8 mouse cellular contexts compared by ENCODE assay signal in genomic region chr2:110362432-110363283, GRCm38 (mm10). TPM values are rescaled to one million over a fixed set of nuclear protein-coding genes. Genes with fewer than 3 reads are reported as not detected.
DNase-seq lines count a peak whose midpoint lies in the region; ATAC-seq lines count a peak whose summit lies in the region.

Gene Fibin (minus strand): TSS chr2:110363183.

- H3K36me3 ChIP-seq in embryonic facial prominence, embryonic 15.5 days: no peaks in the 10 kb centered on the region
- H3K36me3 ChIP-seq in heart, embryonic 10.5 days: no peaks in the 10 kb centered on the region
- H3K36me3 ChIP-seq in limb, embryonic 13.5 days: no peaks in the 10 kb centered on the region
- H3K36me3 ChIP-seq in midbrain, embryonic 16.5 days (ENCODE audit: control insufficient read depth, insufficient read depth, low read length): no peaks in the 10 kb centered on the region

- ATAC-seq in embryonic facial prominence, embryonic 15.5 days (ENCODE audit: insufficient number of reproducible peaks, low FRiP score, low TSS enrichment, low read depth): peak; percentile 83
- peak; percentile 90 for ATAC-seq in limb, embryonic 13.5 days (ENCODE audit: low FRiP score, low read depth)
- peak; percentile 90 for ATAC-seq in midbrain, embryonic 16.5 days
- no peak for ATAC-seq in megakaryocyte progenitor cell, adult 5-6 weeks (replicated peaks; ENCODE audit: poor library complexity)

- peaks cover 4% of the 10 kb centered on the region; the same call in 1 of the 2 replicates for H3K4me1 ChIP-seq in embryonic facial prominence, embryonic 15.5 days
- 0 out of 2 replicates have a peak, but pooled peaks cover 4% of the 10 kb centered on the region for H3K4me1 ChIP-seq in heart, embryonic 10.5 days
- peaks cover 10% of the 10 kb centered on the region for H3K4me1 ChIP-seq in limb, embryonic 13.5 days
- no peaks in the 10 kb centered on the region for H3K4me1 ChIP-seq in midbrain, embryonic 16.5 days (ENCODE audit: control insufficient read depth, insufficient read depth, low read length)

- WGBS in embryonic facial prominence, embryonic 15.5 days: under 1% methylated on average over 33 of the region's 33 CpGs
- 2% methylated on average over 33 of the region's 33 CpGs for WGBS in heart, embryonic 10.5 days
- 1% methylated on average over 33 of the region's 33 CpGs for WGBS in limb, embryonic 13.5 days
- 1% methylated on average over 33 of the region's 33 CpGs for WGBS in midbrain, embryonic 16.5 days

- no peaks in the 10 kb centered on the region for H3K9me3 ChIP-seq in embryonic facial prominence, embryonic 15.5 days (replicated peaks)
- no peaks in the 10 kb centered on the region for H3K9me3 ChIP-seq in heart, embryonic 10.5 days
- H3K9me3 ChIP-seq in limb, embryonic 13.5 days: no peaks in the 10 kb centered on the region
- H3K9me3 ChIP-seq in midbrain, embryonic 16.5 days (replicated peaks; ENCODE audit: control insufficient read depth, low read length, poor library complexity, severe bottlenecking): no peaks in the 10 kb centered on the region

- H3K27ac ChIP-seq in embryonic facial prominence, embryonic 15.5 days (replicated peaks): peak within 1 kb of the TSS; percentile 89
- H3K27ac ChIP-seq in heart, embryonic 10.5 days: peak within 1 kb of the TSS; percentile 79
- H3K27ac ChIP-seq in limb, embryonic 13.5 days: peak within 1 kb of the TSS; percentile 93
- no peak within 1 kb of the TSS for H3K27ac ChIP-seq in midbrain, embryonic 16.5 days (ENCODE audit: low read length)

- H3K9ac ChIP-seq in embryonic facial prominence, embryonic 15.5 days: peak within 1 kb of the TSS; percentile 51
- H3K9ac ChIP-seq in limb, embryonic 13.5 days: peak within 1 kb of the TSS; percentile 87
- peak within 1 kb of the TSS; percentile 68 for H3K9ac ChIP-seq in midbrain, embryonic 16.5 days (ENCODE audit: low read depth, low read length)

- peak within 1 kb of the TSS; percentile 68 for H3K4me2 ChIP-seq in embryonic facial prominence, embryonic 15.5 days (replicated peaks)
- H3K4me2 ChIP-seq in limb, embryonic 13.5 days (replicated peaks): peak within 1 kb of the TSS; percentile 72
- H3K4me2 ChIP-seq in midbrain, embryonic 16.5 days (ENCODE audit: low read length): peak within 1 kb of the TSS; percentile 93

- peak; percentile 42 for DNase-seq in adrenal gland, postnatal 14 days
- DNase-seq in heart, embryonic 10.5 days (ENCODE audit: low spot score): peak; percentile 80
- DNase-seq in kidney, adult 9 months: peak; percentile 50
- peak; percentile 16 for DNase-seq in telencephalon, adult 2 months (ENCODE audit: low read depth, low spot score)

- H3K27me3 ChIP-seq in embryonic facial prominence, embryonic 15.5 days: no peaks in the 10 kb centered on the region
- peaks cover 8% of the 10 kb centered on the region for H3K27me3 ChIP-seq in heart, embryonic 10.5 days (ENCODE audit: insufficient read depth, poor library complexity, severe bottlenecking)
- peaks cover 5% of the 10 kb centered on the region; the same call in 1 of the 2 replicates for H3K27me3 ChIP-seq in limb, embryonic 13.5 days
- no peaks in the 10 kb centered on the region for H3K27me3 ChIP-seq in midbrain, embryonic 16.5 days (ENCODE audit: control insufficient read depth, insufficient read depth, low read depth, low read length)

- peak within 1 kb of the TSS; percentile 53 for H3K4me3 ChIP-seq in embryonic facial prominence, embryonic 15.5 days (replicated peaks)
- peak within 1 kb of the TSS; percentile 63 for H3K4me3 ChIP-seq in heart, embryonic 10.5 days
- H3K4me3 ChIP-seq in limb, embryonic 13.5 days: peak within 1 kb of the TSS; percentile 64
- peak within 1 kb of the TSS; percentile 59 for H3K4me3 ChIP-seq in midbrain, embryonic 16.5 days (ENCODE audit: low read depth, low read length)

RNA-seq across cellular contexts. Expression of gene Fibin, which starts in this region (rescaled TPM):
- total RNA-seq in adrenal gland, postnatal 14 days (2021): 6.3 and 8.7 TPM in 2 replicates
- polyA plus RNA-seq in embryonic facial prominence, embryonic 15.5 days (2015; fragmentation: Nextera tagmentation; extraction: Ambion mirVana): 101 and 112 TPM in 2 replicates
- polyA plus RNA-seq in heart, embryonic 10.5 days (2016; fragmentation: Nextera tagmentation; extraction: Ambion mirVana): 1.1 and 3.5 TPM in 2 replicates
- 140 and 146 TPM in 2 replicates for polyA plus RNA-seq in limb, embryonic 13.5 days (2015; fragmentation: Nextera tagmentation; extraction: Ambion mirVana)
- 2.4 and 4.4 TPM in 2 replicates for polyA plus RNA-seq in midbrain, embryonic 16.5 days (2015; fragmentation: Nextera tagmentation; extraction: Ambion mirVana)
- not detected in 2 replicates for total RNA-seq in megakaryocyte progenitor cell, adult 5-6 weeks (2015)
- not detected in 2 replicates for total RNA-seq in megakaryocyte progenitor cell, adult 5-6 weeks (2017)

Comparison
In these comparisons a context has a peak if more than half of its experiments do, and no peak if none do; other contexts are left out.
1. RNA of gene Fibin (polyA plus RNA-seq): 140 to 146 TPM in limb, embryonic 13.5 days and 101 to 112 TPM in embryonic facial prominence, embryonic 15.5 days; 2.4 to 4.4 TPM in midbrain, embryonic 16.5 days and 1.1 to 3.5 TPM in heart, embryonic 10.5 days; every median in the first group is over 10 times any median in the second.
2. DNase-seq: peak in every context shown above with its lines; median percentile 80 in heart, embryonic 10.5 days; 50 in kidney, adult 9 months; 42 in adrenal gland, postnatal 14 days; 16 in telencephalon, adult 2 months.
3. Peak in every context shown above with its lines, with median percentiles within 50 percentile points of each other: H3K4me2 ChIP-seq, H3K4me3 ChIP-seq and H3K9ac ChIP-seq.